Mouse (Mus musculus): Measurements from ENCODE around the gene Cenpk.
"Not testable (repeated sequence)": the region's sequence is repeated elsewhere in the genome, so short reads cannot be mapped to it uniquely, and the experiment has no call there.

The Cenpk gene

GRCm38 (mm10) chr13:104228384-104229066 is at the start of gene Cenpk, which contains the start of gene Ppwd1:
Cenpk (plus strand) TSS chr13:104228611.
Ppwd1 (minus strand) TSS chr13:104228843.
- peak; percentile 100 for DNase-seq

DNA sequence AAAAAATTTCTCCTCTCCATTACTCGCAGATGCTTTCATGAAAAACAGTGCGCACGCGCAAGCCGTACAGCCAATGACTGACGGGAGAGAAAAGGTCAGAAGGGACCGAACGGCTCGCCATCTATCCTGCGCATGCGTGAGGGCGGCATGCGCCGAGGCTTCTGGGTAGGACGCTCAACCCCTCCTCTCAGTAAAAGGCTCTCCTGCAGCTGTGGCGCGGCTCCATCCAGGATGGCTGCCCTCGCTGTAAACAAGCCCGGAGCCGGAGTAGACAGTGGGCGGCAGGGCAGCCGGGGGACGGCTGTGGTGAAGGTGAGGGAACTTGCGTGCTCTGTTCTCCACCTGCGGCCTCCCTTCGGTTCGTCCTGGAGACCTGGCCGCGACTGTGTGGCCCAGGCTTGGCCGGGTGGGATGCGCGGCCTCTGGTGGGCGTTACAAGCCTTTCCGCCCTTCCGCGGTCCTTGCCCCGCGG is 49.7 kb upstream of the Cenpk start, which contains the start of gene Trim23:
TSS of gene Trim23 (plus strand) at position 148 of the 472 bp plus-strand sequence.
- peak; percentile 100 for DNase-seq

DNA sequence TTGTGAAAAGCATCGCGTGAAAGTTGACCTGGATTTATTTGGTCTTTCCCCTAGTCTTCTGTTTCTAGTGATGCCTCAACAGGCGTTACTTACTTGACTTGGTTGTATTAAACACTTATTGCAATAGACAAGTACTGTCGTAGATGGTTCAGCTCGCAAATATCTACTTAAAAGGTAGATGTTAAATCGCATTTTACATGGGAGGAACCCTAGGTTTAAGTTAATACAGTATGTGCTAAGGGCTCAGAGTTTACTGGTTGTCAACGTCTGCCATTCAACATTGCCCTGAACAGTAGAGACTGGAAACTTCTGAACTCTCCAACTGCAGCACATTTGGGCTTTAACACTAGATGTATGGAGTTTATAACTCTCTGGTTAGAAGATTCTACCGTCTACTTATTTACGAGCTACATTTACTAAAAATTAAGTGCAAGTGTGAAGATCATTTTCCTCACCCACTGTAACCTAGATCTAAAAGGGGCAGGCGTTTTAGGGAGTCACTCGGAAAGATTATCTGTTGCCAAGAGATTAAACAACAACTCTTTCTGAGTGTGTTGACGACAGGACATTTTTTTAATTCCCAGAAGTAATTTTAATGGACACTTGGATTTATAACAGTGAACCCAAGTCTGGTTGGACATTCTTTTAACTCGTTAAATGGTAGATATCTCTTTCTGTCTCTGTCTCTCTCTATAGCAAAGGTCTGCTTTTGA is 49.1 kb upstream of the Cenpk start:
- DNase-seq = no peak

DNA sequence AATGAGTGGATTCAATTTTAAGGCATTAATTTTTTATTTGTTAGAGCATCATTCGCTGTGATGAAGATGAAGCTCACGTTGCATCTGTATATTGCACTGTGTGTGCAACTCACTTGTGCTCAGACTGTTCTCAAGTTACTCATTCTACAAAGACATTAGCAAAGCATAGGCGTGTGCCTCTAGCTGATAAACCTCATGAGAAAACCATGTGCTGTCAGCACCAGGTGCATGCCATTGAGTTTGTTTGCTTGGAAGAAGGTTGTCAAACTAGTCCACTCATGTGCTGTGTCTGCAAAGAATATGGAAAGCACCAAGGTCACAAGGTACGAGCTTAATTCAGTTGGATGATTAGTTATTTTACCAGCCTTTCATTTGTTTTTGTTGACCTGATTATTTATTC is 41.1 kb upstream of the Cenpk start:
- peak; percentile 73 for DNase-seq

DNA sequence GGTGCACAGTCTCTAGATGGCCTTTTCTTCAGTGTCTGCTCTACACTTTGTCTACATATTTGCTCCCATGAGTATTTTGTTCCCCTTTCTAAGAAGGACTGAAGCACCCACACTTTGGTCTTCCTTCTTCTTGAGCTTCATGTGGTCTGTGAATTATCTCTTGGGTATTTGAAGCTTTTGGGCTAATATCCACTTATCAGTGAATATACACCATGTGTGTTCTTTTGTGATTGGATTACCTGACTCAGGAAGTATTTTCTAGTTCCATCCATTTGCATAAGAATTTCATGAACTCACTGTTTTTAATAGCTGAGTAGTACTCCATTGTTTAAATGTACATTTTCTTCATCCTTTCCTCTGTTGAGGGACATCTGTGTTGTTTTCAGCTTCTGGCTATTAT is 32.5 kb upstream of the Cenpk start:
- DNase-seq = not testable (repeated sequence)

GRCm38 (mm10) chr13:104204313-104204712 is 24.1 kb upstream of the Cenpk start:
- no peak for DNase-seq

GRCm38 (mm10) chr13:104227478-104227877 is 933 bp upstream of the Cenpk start:
- DNase-seq = no peak

- no peak for DNase-seq
Measured at GRCm38 (mm10) chr13:104229181-104229580, 770 bp downstream of the Cenpk start.

GRCm38 (mm10) chr13:104258997-104259396 is 30.6 kb downstream of the Cenpk start:
- DNase-seq = no peak

DNA sequence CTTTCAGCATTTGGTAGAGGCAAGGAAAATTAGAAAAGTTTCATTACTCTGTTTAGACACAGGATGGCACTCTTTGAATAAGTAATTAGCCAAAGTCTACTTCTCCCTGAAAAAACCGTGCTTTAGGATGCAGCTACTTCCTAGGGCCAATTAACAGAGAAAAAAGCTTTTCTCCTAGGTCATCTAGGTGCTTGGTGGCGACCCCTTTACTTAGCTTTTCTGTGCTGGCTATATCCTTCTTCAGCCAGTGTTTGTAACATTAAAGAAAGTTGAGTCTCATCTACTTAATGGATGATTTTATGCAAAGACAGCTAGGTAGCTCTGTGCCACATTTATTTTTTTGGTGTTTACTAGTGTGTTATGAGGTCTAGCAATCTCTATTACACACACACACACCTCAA is 56.6 kb downstream of the Cenpk start:
- no peak for DNase-seq

DNA sequence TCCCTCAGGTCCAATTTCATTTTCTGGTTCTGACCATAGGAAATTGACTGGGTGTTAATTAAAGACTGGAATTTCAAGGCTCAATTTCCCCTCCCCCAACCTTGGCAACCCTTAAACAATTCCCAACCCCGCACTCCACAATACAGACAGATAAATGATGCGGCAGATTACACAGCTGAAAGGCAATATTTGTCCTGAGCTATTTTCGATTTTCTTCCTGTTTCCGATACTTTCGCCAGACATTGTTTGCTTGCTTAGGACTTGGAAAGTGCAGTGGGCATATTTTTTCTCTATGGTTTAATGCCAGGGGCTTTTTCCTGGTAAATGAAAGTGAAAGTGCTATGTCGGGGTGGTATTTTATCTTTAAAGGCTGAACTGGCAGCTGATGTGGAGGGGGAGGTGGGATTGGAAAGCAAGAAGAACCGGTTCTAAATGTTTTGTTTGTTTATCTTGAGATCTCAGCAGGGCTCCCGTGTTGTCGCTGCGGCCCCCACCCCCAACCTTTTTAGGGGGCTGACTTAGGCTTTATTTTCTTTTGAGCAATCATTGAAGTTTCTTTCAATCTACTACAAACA is 57.4 kb downstream of the Cenpk start:
- peak; percentile 95 for DNase-seq

DNA sequence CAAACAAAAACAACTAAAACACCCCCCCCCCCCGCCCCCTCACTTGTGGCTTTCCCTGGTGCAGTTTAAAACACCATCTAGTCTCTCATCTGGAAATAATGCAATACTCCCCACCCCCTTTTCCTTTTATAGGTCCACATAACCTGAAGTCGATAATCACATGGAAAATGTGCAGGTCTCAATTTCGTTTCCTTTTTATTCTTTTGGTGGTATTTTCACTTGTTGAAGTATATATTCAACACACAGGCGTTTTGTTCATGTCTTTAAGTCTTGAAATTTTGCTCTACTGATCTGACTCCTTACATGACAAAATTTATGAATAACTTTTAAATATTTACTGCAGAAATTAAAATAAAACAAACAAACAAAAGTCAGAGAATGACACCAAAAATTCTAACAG is 57.9 kb downstream of the Cenpk start:
- DNase-seq = no peak

DNA sequence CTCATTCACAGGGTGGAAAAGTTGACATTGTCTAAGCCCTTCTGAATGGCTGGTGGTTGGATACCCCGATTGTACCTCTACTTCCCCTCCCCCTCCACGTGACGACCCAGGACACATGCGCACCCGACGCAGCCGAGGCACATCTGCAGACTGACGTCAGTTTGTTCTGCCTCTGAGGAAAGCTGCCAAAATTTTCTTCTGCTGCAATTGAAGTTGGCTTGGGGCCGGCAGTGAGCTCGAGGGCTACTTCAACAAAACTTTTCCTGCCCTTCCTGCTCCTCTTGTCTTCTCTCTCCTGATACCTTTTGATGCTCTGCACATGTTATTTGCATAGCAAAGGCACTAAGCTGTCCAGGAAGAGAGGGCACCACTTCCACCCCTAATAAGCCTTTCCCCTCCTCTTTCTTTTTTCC is 58.5 kb downstream of the Cenpk start:
- DNase-seq = peak; percentile 100

DNA sequence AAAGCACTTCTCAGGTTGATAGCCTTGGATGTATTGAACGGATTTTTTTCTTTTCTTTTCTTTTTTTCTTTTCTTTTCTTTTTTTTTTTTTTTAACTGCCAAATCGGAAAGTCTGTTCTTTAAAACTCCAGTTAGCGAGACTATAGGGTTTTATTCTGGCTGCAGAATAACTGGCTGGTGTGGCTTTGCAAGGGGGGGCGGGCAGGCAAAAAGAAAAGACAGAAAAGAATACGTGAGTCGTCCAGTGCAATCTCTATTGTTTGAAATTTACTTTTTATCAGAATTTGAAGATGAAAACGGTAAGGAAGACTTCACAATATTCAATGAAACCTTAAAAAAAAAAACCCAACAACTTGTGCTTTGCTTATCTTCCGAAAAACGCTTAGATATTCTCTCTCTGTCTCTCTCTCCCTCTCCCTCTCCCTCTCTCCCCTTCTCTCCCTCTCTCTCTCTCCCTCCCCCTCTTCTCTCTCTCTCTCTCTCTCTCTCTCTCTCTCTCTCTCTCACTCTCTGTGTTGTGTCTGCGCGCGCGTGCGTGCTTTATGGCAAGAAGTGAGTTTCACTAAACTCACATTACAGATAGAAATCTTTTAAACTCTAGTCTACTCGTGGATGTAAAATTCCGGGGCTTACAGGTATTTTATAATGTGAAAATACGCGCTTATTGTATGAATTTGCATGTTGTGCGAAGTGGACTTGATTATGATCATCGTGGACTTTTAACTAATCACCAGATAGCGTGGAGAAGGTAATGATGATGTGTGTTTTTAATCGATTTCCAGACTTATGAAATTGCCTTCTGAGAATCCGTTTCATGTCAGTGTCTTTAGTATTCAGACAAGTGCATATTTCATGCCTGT is 59.2 kb downstream of the Cenpk start, which contains the start of gene Adamts6:
TSS of gene Adamts6 (plus strand) at position 470 of the 860 bp plus-strand sequence.
- no peak for DNase-seq

DNA sequence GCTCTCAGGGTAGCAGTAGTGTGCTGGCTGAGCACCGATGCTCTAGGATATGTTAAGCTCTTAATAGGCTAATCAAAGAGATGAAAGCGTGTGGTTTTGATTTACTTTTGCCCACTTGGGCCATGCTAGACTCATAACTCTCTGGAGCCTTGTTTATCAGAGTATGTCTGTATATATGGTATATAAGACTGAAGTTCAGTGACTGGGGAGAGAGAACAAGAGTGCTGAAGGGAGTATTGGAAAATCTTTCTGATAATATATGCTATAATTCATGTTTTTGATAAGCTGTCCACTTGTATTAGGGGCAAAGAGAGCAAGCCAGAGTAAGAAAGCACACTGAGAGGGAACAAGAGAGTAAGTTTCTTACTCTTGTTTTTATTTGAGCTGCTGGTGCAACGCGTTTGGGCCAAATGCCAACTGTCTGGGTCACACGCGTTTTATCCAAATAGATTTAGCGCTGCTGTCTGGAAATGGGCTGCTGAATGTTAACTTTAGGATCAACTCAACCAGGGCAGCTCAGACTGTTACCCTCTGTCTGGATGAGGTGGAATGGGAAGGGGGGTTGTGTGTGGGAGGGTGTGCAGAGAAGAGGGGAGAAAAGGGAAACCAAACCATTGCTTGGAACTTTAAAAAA is 59.9 kb downstream of the Cenpk start:
- DNase-seq = peak; percentile 94

GRCm38 (mm10) chr13:104289176-104289575 is 60.8 kb downstream of the Cenpk start:
- DNase-seq = no peak

- DNase-seq = no peak
Measured at GRCm38 (mm10) chr13:104295472-104295871, 67.1 kb downstream of the Cenpk start.
